Mouse (Mus musculus) heart, adult 8-10 months (tissue): Measurements from ENCODE around the gene Cavin3. TPM values are rescaled to one million over a fixed set of nuclear protein-coding genes. Genes with fewer than 3 reads are reported as not detected.

Experiments used
- total RNA-seq, 4 experiments: library from RNA; stranded (reverse); gene quantifications; 2 replicates each; pipeline ENCODE4 v1.2.4; 2022

Cavin3 gene
- total RNA-seq, 4 experiments from 2014 or later, result 15.1 to 19.7 (median 17.4) TPM

Other genes starting within 250 kb of the Cavin3 start
- gene Olfr688, start 194.2 kb downstream of the Cavin3 start, total RNA-seq, result not detected
- gene Olfr689, start 171.1 kb downstream of the Cavin3 start, total RNA-seq, result not detected
- under 1 TPM in 1 of 4 experiments, not detected in 3; 0.12 TPM for gene Olfr690, start 148.2 kb downstream of the Cavin3 start, total RNA-seq
- not detected for gene Olfr691, start 140.0 kb downstream of the Cavin3 start, total RNA-seq
- gene Olfr692, start 114.1 kb downstream of the Cavin3 start, total RNA-seq, result not detected
- not detected for gene Gm5901, start 107.3 kb downstream of the Cavin3 start, total RNA-seq
- gene Fam160a2, start 82.2 kb downstream of the Cavin3 start, total RNA-seq, result 10 to 100 TPM; 16.5 to 20.9 (median 18.3) TPM
- not detected for gene Cnga4, start 77.7 kb downstream of the Cavin3 start, total RNA-seq
- gene Cckbr, start 56.6 kb downstream of the Cavin3 start, total RNA-seq, result not detected
- gene Smpd1, start 72.1 kb upstream of the Cavin3 start, total RNA-seq, result 100 to 1,000 TPM; 168 to 182 (median 178) TPM
- gene Apbb1, start 99.4 kb upstream of the Cavin3 start, total RNA-seq, result 100 to 1,000 TPM; 118 to 143 (median 136) TPM
- under 1 TPM in 1 of 4 experiments, not detected in 3; 0.28 TPM for gene Hpx, start 117.8 kb upstream of the Cavin3 start, total RNA-seq
- gene Trim3, start 151.3 kb upstream of the Cavin3 start, total RNA-seq, result 10 to 100 TPM; 21.2 to 26.8 (median 23.5) TPM
- 10 to 100 TPM; 75.1 to 86.0 (median 79.7) TPM for gene Timm10b, start 157.8 kb upstream of the Cavin3 start, total RNA-seq
- gene Arfip2, start 158.1 kb upstream of the Cavin3 start, total RNA-seq, result 10 to 100 TPM; 11.5 to 14.1 (median 13.0) TPM
- gene Gm45799, start 158.3 kb upstream of the Cavin3 start, total RNA-seq, result 1 to 10 TPM; 1.1 to 6.9 (median 1.8) TPM
- under 1 TPM; 0.20 to 0.73 (median 0.61) TPM for gene Dnhd1, start 168.5 kb upstream of the Cavin3 start, total RNA-seq